Mouse (Mus musculus) midbrain, embryonic 13.5 days (tissue): ENCODE measurements around the gene Rora. TPM values are rescaled to one million over a fixed set of nuclear protein-coding genes. Genes with fewer than 3 reads are reported as not detected.

ENCODE experiments used
- ATAC-seq: fragments of 200-750 bp; cut with Nextera tagmentation; 2 replicates; pipeline ENCODE4 v1.8.0; 2017; ENCODE audit warnings: mild to moderate bottlenecking, moderate TSS enrichment, moderate library complexity
- H3K27ac ChIP-seq: fragments of 300-500 bp; sonication (generic); 2 replicates; pipeline ENCODE4 v1.5.1; 2015; ENCODE audit warnings: inconsistent platforms, mild to moderate bottlenecking, moderate library complexity
- H3K27me3 ChIP-seq: fragments of 300-500 bp; sonication (generic); 2 replicates; pipeline ENCODE4 v1.6.1; 2015; ENCODE audit warnings: mild to moderate bottlenecking, inconsistent platforms
- H3K36me3 ChIP-seq: fragments of 300-500 bp; sonication (generic); 2 replicates; pipeline ENCODE4 v1.6.1; 2015; ENCODE audit warnings: mild to moderate bottlenecking, inconsistent platforms
- H3K4me1 ChIP-seq: fragments of 300-500 bp; sonication (generic); replicated peaks from 2 replicates; pipeline ENCODE4 v1.6.1; 2015; ENCODE audit warnings: inconsistent platforms
- H3K4me2 ChIP-seq: fragments of 300-500 bp; sonication (generic); replicated peaks from 2 replicates; pipeline ENCODE4 v1.6.1; 2015; ENCODE audit warnings: moderate library complexity, mild to moderate bottlenecking, inconsistent platforms
- H3K4me3 ChIP-seq: fragments of 300-500 bp; sonication (generic); replicated peaks from 2 replicates; pipeline ENCODE4 v1.5.1; 2015; ENCODE audit warnings: mild to moderate bottlenecking, inconsistent platforms
- H3K9ac ChIP-seq: fragments of 300-500 bp; sonication (generic); replicated peaks from 2 replicates; pipeline ENCODE4 v1.6.1; 2015; ENCODE audit warnings: mild to moderate bottlenecking, inconsistent platforms
- H3K9me3 ChIP-seq: fragments of 300-500 bp; sonication (generic); 2 replicates; pipeline ENCODE4 v1.6.1; 2016; ENCODE audit warnings: mild to moderate bottlenecking, inconsistent platforms
- WGBS: fragments of 180-500 bp; shearing (Covaris S2); methylation state at CpG from one replicate; pipeline ENCODE4 v1.1.7; 2015; 5-methylcytosine and 5-hydroxymethylcytosine counted together
- polyA plus RNA-seq: library from polyadenylated mRNA; unstranded; fragments of >200 nt; fragmentation: Nextera tagmentation; extraction: Ambion mirVana; gene quantifications from 2 replicates; pipeline ENCODE4 v1.2.1, GENCODE M21; 2015

Gene Rora
- polyA plus RNA-seq, 1 experiment from 2014 or later = 21.0 TPM

- Histone ChIP-seq H3K27me3 (0 out of 2 replicates have a peak, but pooled peaks cover 5% of the 10 kb centered on the region), H3K9me3 (no peaks in the 10 kb centered on the region), H3K4me2 (no peak overlapping the region), H3K9ac (no peak overlapping the region), H3K4me1 (peaks cover 9% of the 10 kb centered on the region; the same call in 1 of the 2 replicates), H3K36me3 (no peaks in the 10 kb centered on the region), H3K27ac (no peak overlapping the region), H3K4me3 (no peak overlapping the region)
- 88% methylated on average over 6 of the region's 6 CpGs for WGBS
- ATAC-seq = no peak
These were observed 316.5 kb downstream of the Rora start for GRCm38 (mm10) chr9:68970074-68970473.

GRCm38 (mm10) chr9:68972277-68972676 is 318.7 kb downstream of the Rora start:
- Histone ChIP-seq H3K4me1 (peaks cover 15% of the 10 kb centered on the region), H3K27me3 (0 out of 2 replicates have a peak, but pooled peaks cover 5% of the 10 kb centered on the region), H3K4me2 (no peak overlapping the region), H3K4me3 (no peak overlapping the region), H3K27ac (no peak overlapping the region), H3K36me3 (no peaks in the 10 kb centered on the region), H3K9me3 (no peaks in the 10 kb centered on the region), H3K9ac (no peak overlapping the region)
- ATAC-seq = no peak
- 80% methylated on average over 7 of the region's 7 CpGs for WGBS

GRCm38 (mm10) chr9:68974517-68974916 is 320.9 kb downstream of the Rora start:
- Histone ChIP-seq H3K4me3 (no peak overlapping the region), H3K4me1 (peaks cover 21% of the 10 kb centered on the region), H3K27ac (no peak overlapping the region), H3K9ac (no peak overlapping the region), H3K27me3 (peaks cover 9% of the 10 kb centered on the region; the same call in 1 of the 2 replicates), H3K9me3 (no peaks in the 10 kb centered on the region), H3K4me2 (no peak overlapping the region), H3K36me3 (no peaks in the 10 kb centered on the region)
- 91% methylated on average over 2 of the region's 2 CpGs for WGBS
- no peak for ATAC-seq

GRCm38 (mm10) chr9:68976136-68976535 is 322.6 kb downstream of the Rora start:
- Histone ChIP-seq H3K4me2 (no peak overlapping the region), H3K9ac (no peak overlapping the region), H3K4me3 (no peak overlapping the region), H3K27ac (0 out of 2 replicates have a peak overlapping the region, but pooled peaks have one; percentile 16), H3K36me3 (no peaks in the 10 kb centered on the region), H3K27me3 (peaks cover 20% of the 10 kb centered on the region; the same call in 1 of the 2 replicates), H3K4me1 (peaks cover 21% of the 10 kb centered on the region), H3K9me3 (no peaks in the 10 kb centered on the region)
- 31% methylated on average over 5 of the region's 5 CpGs for WGBS
- ATAC-seq = no peak

DNA sequence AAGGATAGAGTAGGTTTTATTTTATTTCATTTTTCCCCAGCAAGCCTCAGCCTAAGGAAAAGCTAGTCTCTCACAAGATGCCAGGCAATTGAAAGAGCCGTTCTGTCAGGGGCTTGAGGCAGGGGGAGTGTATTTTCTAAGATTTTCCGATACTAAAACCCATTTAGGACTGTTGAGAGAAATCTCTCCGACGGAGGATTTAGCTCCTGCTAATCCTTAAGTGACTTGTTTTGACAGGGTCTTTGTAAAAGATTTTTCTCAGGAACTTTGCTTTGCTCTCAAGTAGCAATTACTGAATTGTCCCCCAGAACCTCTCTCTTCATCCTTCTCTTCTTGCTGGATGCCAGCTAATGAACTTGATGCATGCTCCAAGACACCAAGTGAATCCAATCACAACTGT is 323.3 kb downstream of the Rora start:
- H3K4me1 ChIP-seq = peaks cover 24% of the 10 kb centered on the region
- H3K27me3 ChIP-seq = peaks cover 20% of the 10 kb centered on the region; the same call in 1 of the 2 replicates
- no peak overlapping the region for H3K4me2 ChIP-seq
- H3K9ac ChIP-seq = no peak overlapping the region
- ATAC-seq = no peak
- H3K4me3 ChIP-seq = no peak overlapping the region
- H3K27ac ChIP-seq = peak overlapping the region; percentile 16; the same call in 1 of the 2 replicates
- H3K36me3 ChIP-seq = no peaks in the 10 kb centered on the region
- no peaks in the 10 kb centered on the region for H3K9me3 ChIP-seq
- 13% methylated on average over 4 of the region's 4 CpGs for WGBS

DNA sequence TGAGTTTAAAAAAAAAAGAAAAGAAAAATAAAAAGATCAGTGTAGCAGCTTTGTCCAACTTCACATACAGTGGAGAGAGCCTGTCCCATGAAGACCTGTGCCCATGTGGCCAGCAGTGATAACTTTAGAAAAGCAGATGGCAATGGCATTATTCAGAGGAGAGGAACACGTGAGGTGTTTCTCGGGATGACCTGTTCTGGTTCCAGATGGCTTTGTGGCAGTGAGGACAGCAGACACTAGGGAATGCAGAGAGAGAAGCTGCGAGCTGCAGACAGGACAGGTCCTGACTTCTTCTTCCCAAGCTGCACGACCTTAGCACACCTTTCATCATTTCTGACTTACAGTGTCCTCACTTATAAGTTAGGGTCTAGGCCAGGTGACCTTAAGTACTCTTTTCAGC is 325.1 kb downstream of the Rora start:
- peaks cover 20% of the 10 kb centered on the region; the same call in 1 of the 2 replicates for H3K27me3 ChIP-seq
- no peak overlapping the region for H3K9ac ChIP-seq
- no peaks in the 10 kb centered on the region for H3K9me3 ChIP-seq
- H3K36me3 ChIP-seq = no peaks in the 10 kb centered on the region
- WGBS = 67% methylated on average over 4 of the region's 4 CpGs
- H3K4me2 ChIP-seq = no peak overlapping the region
- no peak for ATAC-seq
- H3K27ac ChIP-seq = no peak overlapping the region
- peaks cover 36% of the 10 kb centered on the region for H3K4me1 ChIP-seq
- no peak overlapping the region for H3K4me3 ChIP-seq

GRCm38 (mm10) chr9:68980041-68980440 is 326.5 kb downstream of the Rora start:
- Histone ChIP-seq H3K36me3 (no peaks in the 10 kb centered on the region), H3K9ac (no peak overlapping the region), H3K4me1 (peaks cover 44% of the 10 kb centered on the region), H3K27me3 (peaks cover 25% of the 10 kb centered on the region), H3K4me2 (no peak overlapping the region), H3K4me3 (no peak overlapping the region), H3K27ac (no peak overlapping the region), H3K9me3 (no peaks in the 10 kb centered on the region)
- WGBS = 85% methylated on average over 4 of the region's 4 CpGs
- ATAC-seq = no peak

GRCm38 (mm10) chr9:68985046-68985445 is 331.5 kb downstream of the Rora start:
- Histone ChIP-seq H3K36me3 (no peaks in the 10 kb centered on the region), H3K4me1 (peaks cover 33% of the 10 kb centered on the region), H3K9ac (no peak overlapping the region), H3K27me3 (peaks cover 10% of the 10 kb centered on the region), H3K9me3 (no peaks in the 10 kb centered on the region), H3K4me2 (no peak overlapping the region), H3K27ac (no peak overlapping the region), H3K4me3 (no peak overlapping the region)
- no peak for ATAC-seq
- WGBS = 85% methylated on average over 6 of the region's 6 CpGs

GRCm38 (mm10) chr9:68985796-68986195 is 332.2 kb downstream of the Rora start:
- Histone ChIP-seq H3K27ac (no peak overlapping the region), H3K4me1 (peaks cover 33% of the 10 kb centered on the region), H3K27me3 (peaks cover 4% of the 10 kb centered on the region), H3K4me3 (no peak overlapping the region), H3K9me3 (no peaks in the 10 kb centered on the region), H3K4me2 (no peak overlapping the region), H3K36me3 (no peaks in the 10 kb centered on the region), H3K9ac (no peak overlapping the region)
- WGBS = 13% methylated on average over 3 of the region's 3 CpGs
- no peak for ATAC-seq

GRCm38 (mm10) chr9:68987290-68988042 is 333.9 kb downstream of the Rora start:
- 78% methylated on average over 6 of the region's 6 CpGs for WGBS
- Histone ChIP-seq H3K36me3 (no peaks in the 10 kb centered on the region), H3K27ac (no peak overlapping the region), H3K27me3 (peaks cover 4% of the 10 kb centered on the region), H3K9ac (no peak overlapping the region), H3K4me2 (no peak overlapping the region), H3K9me3 (no peaks in the 10 kb centered on the region), H3K4me1 (peaks cover 29% of the 10 kb centered on the region), H3K4me3 (no peak overlapping the region)
- no peak for ATAC-seq

DNA sequence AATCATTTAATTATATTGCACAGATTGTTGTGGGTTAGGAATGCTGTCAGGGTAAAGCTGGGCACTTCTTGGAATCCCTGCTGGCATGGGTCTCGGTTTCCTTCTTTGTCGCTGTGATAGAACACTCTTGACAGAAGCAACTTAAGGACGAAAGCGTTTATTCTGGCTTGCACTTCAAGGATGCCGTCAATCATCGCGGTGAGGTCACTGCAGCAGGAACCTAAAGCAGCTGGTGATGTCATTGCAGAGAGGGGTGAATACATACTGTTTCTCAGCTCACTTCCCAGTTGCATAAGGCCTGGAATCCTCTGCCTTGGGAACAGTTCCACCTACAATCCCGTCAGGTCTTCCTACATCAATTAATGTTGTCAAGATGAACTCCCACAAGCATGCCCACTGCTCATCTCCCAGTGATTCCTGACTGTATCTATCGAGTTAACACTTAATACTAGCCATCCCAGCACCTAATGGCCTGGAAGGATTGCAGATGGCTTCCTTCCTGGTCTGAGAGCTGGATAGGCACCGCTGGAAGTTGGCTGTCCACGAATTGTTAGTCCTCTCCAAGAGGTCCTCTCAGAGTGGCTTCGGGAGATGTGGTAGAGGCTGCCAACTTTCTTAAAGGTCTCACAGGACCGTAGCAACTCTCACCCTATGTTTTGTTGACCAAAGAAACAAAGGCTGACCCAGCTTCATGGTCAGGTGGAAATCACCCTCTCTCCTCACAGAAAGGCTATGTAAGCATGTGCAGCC is 334.8 kb downstream of the Rora start:
- Histone ChIP-seq H3K4me2 (no peak overlapping the region), H3K36me3 (no peaks in the 10 kb centered on the region), H3K4me3 (no peak overlapping the region), H3K9ac (no peak overlapping the region), H3K27me3 (peaks cover 4% of the 10 kb centered on the region), H3K4me1 (peaks cover 23% of the 10 kb centered on the region), H3K9me3 (no peaks in the 10 kb centered on the region), H3K27ac (no peak overlapping the region)
- WGBS = 83% methylated on average over 13 of the region's 13 CpGs
- ATAC-seq = no peak

- Histone ChIP-seq H3K9ac (no peak overlapping the region), H3K4me3 (no peak overlapping the region), H3K4me2 (no peak overlapping the region), H3K9me3 (no peaks in the 10 kb centered on the region), H3K36me3 (no peaks in the 10 kb centered on the region), H3K27me3 (no peaks in the 10 kb centered on the region), H3K4me1 (peaks cover 14% of the 10 kb centered on the region), H3K27ac (no peak overlapping the region)
- ATAC-seq = no peak
- 57% methylated on average over 7 of the region's 7 CpGs for WGBS
These were observed 336.4 kb downstream of the Rora start for GRCm38 (mm10) chr9:68989885-68990449.
